Mouse (Mus musculus) heart, adult 2 months (tissue): ENCODE results near the gene Runx2. TPM values are rescaled to one million over a fixed set of nuclear protein-coding genes. Genes with fewer than 3 reads are reported as not detected.

Source experiments
- DNase-seq, 2 experiments: peaks; one replicate each; pipeline ENCODE4 v3.0.0; 2021
- H3K27ac ChIP-seq: fragments of 200-600 bp; 2 replicates; pipeline ENCODE4 v1.8.1; 2022
- H3K27me3 ChIP-seq: fragments of 200-500 bp; 2 replicates; pipeline ENCODE4 v1.6.1; 2012; ENCODE audit warnings: mild to moderate bottlenecking, low read length, inconsistent platforms, mixed read lengths; ENCODE audit not compliant: control insufficient read depth, insufficient read depth
- H3K36me3 ChIP-seq: fragments of 200-500 bp; 2 replicates; pipeline ENCODE4 v1.6.1; 2012; ENCODE audit warnings: low read length, inconsistent platforms; ENCODE audit not compliant: control insufficient read depth, insufficient read depth
- H3K4me1 ChIP-seq: fragments of 200-500 bp; 2 replicates; pipeline ENCODE4 v1.6.1; 2011; ENCODE audit warnings: low read length; ENCODE audit not compliant: control insufficient read depth, insufficient read depth
- H3K4me3 ChIP-seq: fragments of 200-600 bp; 2 replicates; pipeline ENCODE4 v1.8.1; 2022
- H3K79me2 ChIP-seq: fragments of 200-500 bp; replicated peaks from 2 replicates; pipeline ENCODE4 v1.6.1; 2012; ENCODE audit warnings: mild to moderate bottlenecking, inconsistent platforms, low read length, moderate library complexity, mixed read lengths; ENCODE audit not compliant: control insufficient read depth, insufficient read depth
- H3K9ac ChIP-seq: fragments of 200-500 bp; 2 replicates; pipeline ENCODE4 v1.6.1; 2012; ENCODE audit warnings: low read depth, mild to moderate bottlenecking, control low read depth, inconsistent platforms, low read length, mixed read lengths
- CTCF ChIP-seq: fragments of 200-600 bp; IDR thresholded peaks from 2 replicates; pipeline ENCODE4 v1.8.1; 2022; ENCODE audit warnings: antibody characterized with exemption, mild to moderate bottlenecking, moderate library complexity
- EP300 ChIP-seq: fragments of 200-500 bp; IDR thresholded peaks from 2 replicates; pipeline ENCODE4 v1.6.1; 2011; ENCODE audit warnings: low read depth, low read length, control low read depth; ENCODE audit not compliant: insufficient read depth
- POLR2A ChIP-seq: fragments of 200-500 bp; IDR thresholded peaks from 2 replicates; pipeline ENCODE4 v1.6.1; 2011; ENCODE audit warnings: mild to moderate bottlenecking, low read depth, low read length, control low read depth; ENCODE audit not compliant: insufficient read depth
- WGBS: fragments of 180-500 bp; shearing (Covaris S2); methylation state at CpG from one replicate; pipeline ENCODE4 v1.1.7; 2018; 5-methylcytosine and 5-hydroxymethylcytosine counted together
- intact Hi-C: fragments of 180-260 bp; cut with DNase I; formaldehyde crosslinking; loops from one replicate; pipeline ENCODE4 v1.15.1; 2025
- polyA plus RNA-seq: library from polyadenylated mRNA; depleted of rRNA; stranded (reverse); fragments of >200 nt; gene quantifications from 2 replicates; pipeline ENCODE4 v1.2.3, GENCODE M21; 2012
- total RNA-seq, 2 experiments: library from RNA; stranded (reverse); gene quantifications; 2 replicates each; pipeline ENCODE4 v1.2.3; 2021

Runx2 gene
- total and polyA plus RNA-seq, 3 experiments, result 0.41 to 0.76 (median 0.57) TPM

DNA sequence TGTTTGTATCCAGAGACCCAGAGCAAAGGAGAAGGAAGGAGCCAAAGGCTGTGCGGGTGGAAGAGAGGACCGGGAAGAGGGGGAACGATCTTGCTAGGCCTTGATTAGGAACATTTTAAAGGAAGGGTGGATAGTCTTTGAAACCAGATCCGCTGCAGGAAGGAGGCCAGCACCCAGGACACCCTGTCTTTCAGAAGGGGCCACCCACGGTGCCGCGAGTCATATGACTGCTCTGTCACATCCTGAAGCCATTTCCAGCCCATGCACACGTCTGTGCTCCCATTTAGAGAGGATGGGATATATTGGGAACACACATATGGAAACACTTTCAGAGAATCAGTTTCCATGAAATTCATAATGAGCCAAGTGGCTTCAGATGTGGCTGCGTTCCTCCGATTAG lies 196.4 kb downstream of the Runx2 start:
- no peak overlapping the region for H3K27ac ChIP-seq
- H3K27me3 ChIP-seq, result no peaks in the 10 kb centered on the region; the same call in 1 of the 2 replicates
- no peaks in the 10 kb centered on the region for H3K4me1 ChIP-seq
- 42% methylated on average over 10 of the region's 10 CpGs for WGBS
- no peak for TF ChIP-seq EP300
- no peak for TF ChIP-seq CTCF
- TF ChIP-seq POLR2A, result no peak
- H3K4me3 ChIP-seq, result no peak overlapping the region
- no peaks in the 10 kb centered on the region for H3K79me2 ChIP-seq
- no peak overlapping the region for H3K9ac ChIP-seq
- no peaks in the 10 kb centered on the region for H3K36me3 ChIP-seq
- peak; percentile 36 to 41 for DNase-seq
- intact Hi-C loops, result no loop called here

DNA sequence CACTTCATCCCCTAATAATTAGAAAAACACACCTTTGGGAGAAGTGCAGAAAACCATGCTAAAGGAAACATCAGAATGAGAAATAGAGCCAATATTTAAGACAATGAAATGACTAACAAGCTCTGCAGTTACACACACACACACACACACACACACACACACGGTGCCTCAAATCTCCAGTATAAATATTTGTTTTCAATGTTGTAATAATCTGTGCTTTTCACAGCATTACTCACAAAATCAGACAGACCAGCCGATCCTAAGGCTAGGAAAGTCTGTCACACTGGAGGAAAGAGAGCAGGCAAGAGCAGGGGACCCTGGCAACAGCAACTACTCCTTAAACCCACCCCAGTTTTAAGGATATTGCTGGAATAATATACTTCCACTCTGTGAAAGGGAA lies 196.9 kb downstream of the Runx2 start:
- H3K4me1 ChIP-seq, result no peaks in the 10 kb centered on the region
- H3K79me2 ChIP-seq, result no peaks in the 10 kb centered on the region
- H3K27ac ChIP-seq, result no peak overlapping the region
- no peak overlapping the region for H3K4me3 ChIP-seq
- TF ChIP-seq EP300 (no peak), POLR2A (no peak), CTCF (no peak)
- H3K9ac ChIP-seq, result no peak overlapping the region
- no peaks in the 10 kb centered on the region for H3K36me3 ChIP-seq
- intact Hi-C loops, result no loop called here
- WGBS, result 55% methylated on average over 2 of the region's 2 CpGs
- no peaks in the 10 kb centered on the region; the same call in 1 of the 2 replicates for H3K27me3 ChIP-seq
- no peak for DNase-seq

- Histone ChIP-seq H3K27me3 (no peaks in the 10 kb centered on the region), H3K4me1 (no peaks in the 10 kb centered on the region), H3K27ac (no peak overlapping the region), H3K79me2 (no peaks in the 10 kb centered on the region), H3K9ac (no peak overlapping the region), H3K4me3 (no peak overlapping the region), H3K36me3 (no peaks in the 10 kb centered on the region)
- TF ChIP-seq POLR2A, result 0 out of 2 replicates have a peak, but pooled peaks have one; percentile 21
- no peak for TF ChIP-seq CTCF
- intact Hi-C loops, result no loop called here
- DNase-seq, result peak in 1 of 2 experiments; percentile 42
- 70% methylated on average over 26 of the region's 26 CpGs for WGBS
These were observed 200.6 kb downstream of the Runx2 start for GRCm38 (mm10) chr17:44613716-44614715.

DNA sequence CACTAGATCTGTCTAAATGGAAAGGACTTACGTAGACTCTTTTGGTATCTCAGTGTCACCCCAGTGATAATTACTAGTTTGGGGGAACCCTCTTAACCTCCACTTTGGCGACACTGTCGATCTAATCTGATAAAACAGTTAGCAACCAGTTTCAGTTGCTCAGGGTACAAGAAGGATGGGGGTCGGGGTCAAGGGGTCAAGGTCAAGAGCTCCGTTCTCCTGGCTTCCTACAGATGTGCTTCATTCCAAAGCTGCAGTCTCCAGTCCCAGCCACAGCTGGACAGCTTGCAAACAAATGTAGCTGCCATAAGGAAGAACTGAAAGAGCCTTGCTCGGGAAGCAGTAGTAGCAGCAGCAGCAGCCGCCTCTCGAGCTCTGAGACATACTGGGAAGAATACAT lies 202.0 kb downstream of the Runx2 start:
- intact Hi-C loops, result no loop called here
- H3K4me3 ChIP-seq, result no peak overlapping the region
- no peaks in the 10 kb centered on the region for H3K4me1 ChIP-seq
- H3K9ac ChIP-seq, result no peak overlapping the region
- no peaks in the 10 kb centered on the region for H3K36me3 ChIP-seq
- H3K27me3 ChIP-seq, result no peaks in the 10 kb centered on the region
- no peak for TF ChIP-seq POLR2A
- no peak for TF ChIP-seq EP300
- TF ChIP-seq CTCF, result no peak
- WGBS, result 68% methylated on average over 8 of the region's 8 CpGs
- H3K79me2 ChIP-seq, result no peaks in the 10 kb centered on the region
- no peak overlapping the region for H3K27ac ChIP-seq
- DNase-seq, result no peak

GRCm38 (mm10) chr17:44612002-44612401 lies 202.6 kb downstream of the Runx2 start:
- H3K27me3 ChIP-seq, result no peaks in the 10 kb centered on the region
- intact Hi-C loops, result no loop called here
- H3K79me2 ChIP-seq, result no peaks in the 10 kb centered on the region
- no peak overlapping the region for H3K27ac ChIP-seq
- no peaks in the 10 kb centered on the region for H3K4me1 ChIP-seq
- no peak overlapping the region for H3K4me3 ChIP-seq
- no peaks in the 10 kb centered on the region for H3K36me3 ChIP-seq
- DNase-seq, result no peak
- TF ChIP-seq POLR2A (no peak), EP300 (no peak), CTCF (no peak)
- whole genome bisulfite sequencing, result 95% methylated on average over 3 of the region's 3 CpGs
- no peak overlapping the region for H3K9ac ChIP-seq

DNA sequence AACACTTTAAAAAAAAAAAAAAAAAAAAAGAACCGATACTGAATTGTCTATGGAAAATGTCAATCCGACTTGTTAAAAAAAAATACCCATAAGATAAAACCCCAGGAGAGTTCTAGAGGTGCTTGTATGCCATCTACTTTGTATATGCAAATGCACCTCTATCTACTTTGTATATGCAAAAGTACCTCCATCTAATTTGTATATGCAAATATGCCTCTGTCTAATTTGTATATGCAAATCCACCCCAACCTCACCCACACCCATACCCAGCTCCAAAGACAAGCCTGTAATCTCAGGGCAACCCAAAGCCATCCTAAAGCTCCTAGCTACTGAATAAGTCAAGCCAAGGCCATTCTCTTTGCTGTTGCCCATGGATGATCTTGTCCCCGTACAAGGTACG lies 203.1 kb downstream of the Runx2 start:
- TF ChIP-seq POLR2A, result no peak
- Histone ChIP-seq H3K9ac (no peak overlapping the region), H3K27me3 (no peaks in the 10 kb centered on the region), H3K79me2 (no peaks in the 10 kb centered on the region), H3K27ac (no peak overlapping the region), H3K4me3 (no peak overlapping the region), H3K36me3 (no peaks in the 10 kb centered on the region), H3K4me1 (no peaks in the 10 kb centered on the region)
- 83% methylated on average over 4 of the region's 4 CpGs for WGBS
- intact Hi-C loops, result no loop called here
- no peak for DNase-seq
